Comparison of ENCODE assay signal across 9 mouse cellular contexts in genomic region chr6:48642764-48643292, GRCm38 (mm10). TPM values are rescaled to one million over a fixed set of nuclear protein-coding genes. Genes with fewer than 3 reads are reported as not detected.
DNase-seq lines count a peak whose midpoint lies in the region; ATAC-seq and TF ChIP-seq lines count a peak whose summit lies in the region.
"Had no signal": no experiment of that assay in that cellular context is flagged by ENCODE, and none has a peak within 500 bp of the region (broad histone marks: within the 10 kb centered on the region; RNA-seq: fewer than 3 reads in every experiment).

No protein-coding gene starts in this region.

- WGBS in heart, embryonic 11.5 days (ENCODE audit: insufficient replicate concordance), result 20% methylated on average over 4 of the region's 4 CpGs

- H3K27me3 ChIP-seq in heart, embryonic 11.5 days (ENCODE audit: control insufficient read depth, insufficient read depth, low read length), result no peaks in the 10 kb centered on the region
- H3K27me3 ChIP-seq: limb, embryonic 13.5 days had no signal

- no peaks in the 10 kb centered on the region for H3K9me3 ChIP-seq in heart, embryonic 11.5 days (replicated peaks; ENCODE audit: control insufficient read depth, low read length)
- no peaks in the 10 kb centered on the region for H3K9me3 ChIP-seq in ES-E14 (ENCODE audit: control insufficient read depth, insufficient read depth, low read depth, low read length)
- H3K9me3 ChIP-seq: limb, embryonic 13.5 days had no signal

- H3K4me3 ChIP-seq in heart, embryonic 11.5 days (ENCODE audit: low read depth, low read length), result no peak overlapping the region
- no peak overlapping the region for H3K4me3 ChIP-seq in ES-E14 (ENCODE audit: insufficient read depth in 1 of 2, low read depth in 1 of 2, low read length in 2 of 2, poor library complexity in 1 of 2, severe bottlenecking in 1 of 2)
- H3K4me3 ChIP-seq: limb, embryonic 13.5 days had no signal

- peak; percentile 51 for DNase-seq in heart, adult 8-10 months (ENCODE audit: low spot score)
- DNase-seq in 3134 (ENCODE audit: extremely low read depth, insufficient read length, low spot score), result peak; percentile 30
- DNase-seq in ES-E14 (ENCODE audit: low read depth, low spot score), result peak; percentile 63
- peak; percentile 56 for DNase-seq in fibroblast of lung, adult 2 months (ENCODE audit: low read depth)
- peak; percentile 53 for DNase-seq in lung, postnatal 25 days (ENCODE audit: low spot score)
- no peak for DNase-seq in layer of hippocampus, adult 11-12 months (ENCODE audit: low spot score)

- H3K27ac ChIP-seq in heart, embryonic 11.5 days (ENCODE audit: low read depth, low read length), result no peak overlapping the region
- no peak overlapping the region for H3K27ac ChIP-seq in ES-E14 (ENCODE audit: insufficient read depth, low read depth, low read length, poor library complexity, severe bottlenecking)
- H3K27ac ChIP-seq: limb, embryonic 13.5 days had no signal

- no peaks in the 10 kb centered on the region for H3K36me3 ChIP-seq in heart, embryonic 11.5 days (ENCODE audit: control insufficient read depth, insufficient read depth, low read length)
- no peaks in the 10 kb centered on the region for H3K36me3 ChIP-seq in ES-E14 (ENCODE audit: control insufficient read depth, insufficient read depth, low read length, poor library complexity, severe bottlenecking)
- H3K36me3 ChIP-seq: limb, embryonic 13.5 days had no signal

- ATAC-seq in heart, embryonic 11.5 days (replicated peaks; ENCODE audit: insufficient number of reproducible peaks, low FRiP score, low TSS enrichment), result no peak
- no peak for ATAC-seq in activated CD4-positive, CD25-positive, alpha-beta regulatory T cell, adult 4 months

- no peaks in the 10 kb centered on the region for H3K4me1 ChIP-seq in heart, embryonic 11.5 days (ENCODE audit: control insufficient read depth, insufficient read depth, low read length)
- H3K4me1 ChIP-seq in ES-E14 (ENCODE audit: control insufficient read depth in 2 of 2, insufficient read depth in 2 of 2, low read length in 2 of 2, poor library complexity in 1 of 2), result no peaks in the 10 kb centered on the region
- H3K4me1 ChIP-seq: limb, embryonic 13.5 days had no signal

- in situ Hi-C loops in ES-E14 (cut with MboI; ENCODE audit: low sequenced_read_pairs in 2 of 2, unreplicated experiment in 2 of 2), result no loop called here

- H3K9ac ChIP-seq in heart, embryonic 11.5 days (ENCODE audit: low read depth, low read length), result no peak overlapping the region
- H3K9ac ChIP-seq in ES-E14 (ENCODE audit: insufficient read depth, low read depth, low read length, poor library complexity, severe bottlenecking), result no peak overlapping the region
- H3K9ac ChIP-seq: limb, embryonic 13.5 days had no signal

- no peak overlapping the region for H3K4me2 ChIP-seq in heart, embryonic 11.5 days
- H3K4me2 ChIP-seq: limb, embryonic 13.5 days had no signal

TF ChIP-seq in ES-E14, 5 proteins besides CTCF, POLR2A, EP300 and RAD21:
- no peak for TF ChIP-seq CHD2 (IDR thresholded peaks at IDR 0.05; ENCODE audit: low read depth, low read length)
- peak; percentile 27; the same call in 1 of the 2 replicates for TF ChIP-seq ZC3H11A (IDR thresholded peaks at IDR 0.05; ENCODE audit: borderline replicate concordance, low read depth, low read length)
- peak; percentile 18; the same call in 1 of the 2 replicates for TF ChIP-seq MAFK (IDR thresholded peaks at IDR 0.05; ENCODE audit: insufficient read depth, low read depth, low read length)
- TF ChIP-seq HCFC1 (IDR thresholded peaks at IDR 0.05; ENCODE audit: borderline replicate concordance, insufficient read depth, low read length), result no peak
- TF ChIP-seq ZNF384 (IDR thresholded peaks at IDR 0.05; ENCODE audit: low read depth, low read length), result peak; percentile 100

RNA-seq across cellular contexts. Expression of gene Gimap8, which starts 4.2 kb away (rescaled TPM):
- 1 to 10 TPM; 4.9 to 8.8 (median 5.8) TPM for total RNA-seq in heart, adult 8-10 months (2022)
- 0.26 and 0.68 TPM in 2 replicates for polyA plus RNA-seq in heart, embryonic 11.5 days (2014; fragmentation: Nextera tagmentation; extraction: Ambion mirVana)
- total RNA-seq in ES-E14 (2012; rRNA removed), result 0.11 and 0.22 TPM in 2 replicates
- polyA plus RNA-seq in activated CD4-positive, CD25-positive, alpha-beta regulatory T cell, adult 4 months (2017; shearing (Covaris generic)), result 100 to 1,000 TPM in 1 of 2 experiments, 10 to 100 TPM in 1; 97.4 to 135 TPM

RNA-seq across cellular contexts. Expression of gene AI854703, which starts 16.3 kb away (rescaled TPM):
- under 1 TPM; 0.22 to 0.69 (median 0.43) TPM for total RNA-seq in heart, adult 8-10 months (2022)
- 0.66 and 0.83 TPM in 2 replicates for polyA plus RNA-seq in heart, embryonic 11.5 days (2014; fragmentation: Nextera tagmentation; extraction: Ambion mirVana)
- 0.67 and 0.90 TPM in 2 replicates for total RNA-seq in ES-E14 (2012; rRNA removed)
- 1 to 10 TPM; 1.2 to 1.7 TPM for polyA plus RNA-seq in activated CD4-positive, CD25-positive, alpha-beta regulatory T cell, adult 4 months (2017; shearing (Covaris generic))

RNA-seq across cellular contexts. Expression of gene Gimap9, which starts 33.1 kb away (rescaled TPM):
- 1 to 10 TPM; 2.6 to 4.2 (median 3.1) TPM for total RNA-seq in heart, adult 8-10 months (2022)
- polyA plus RNA-seq in heart, embryonic 11.5 days (2014; fragmentation: Nextera tagmentation; extraction: Ambion mirVana), result 8.8 and 10.6 TPM in 2 replicates
- 2.9 and 3.4 TPM in 2 replicates for total RNA-seq in ES-E14 (2012; rRNA removed)
- polyA plus RNA-seq in activated CD4-positive, CD25-positive, alpha-beta regulatory T cell, adult 4 months (2017; shearing (Covaris generic)), result 100 to 1,000 TPM; 237 to 239 TPM

RNA-seq across cellular contexts. Expression of gene Zfp775, which starts 41.0 kb away (rescaled TPM):
- total RNA-seq in heart, adult 8-10 months (2022), result 10 to 100 TPM; 12.9 to 15.5 (median 14.1) TPM
- 5.8 and 6.0 TPM in 2 replicates for polyA plus RNA-seq in heart, embryonic 11.5 days (2014; fragmentation: Nextera tagmentation; extraction: Ambion mirVana)
- 3.5 and 3.8 TPM in 2 replicates for total RNA-seq in ES-E14 (2012; rRNA removed)
- polyA plus RNA-seq in activated CD4-positive, CD25-positive, alpha-beta regulatory T cell, adult 4 months (2017; shearing (Covaris generic)), result 1 to 10 TPM; 4.8 to 6.1 TPM

RNA-seq across cellular contexts. Expression of gene Gimap4, which starts 41.5 kb away (rescaled TPM):
- 10 to 100 TPM; 16.1 to 25.6 (median 20.1) TPM for total RNA-seq in heart, adult 8-10 months (2022)
- polyA plus RNA-seq in heart, embryonic 11.5 days (2014; fragmentation: Nextera tagmentation; extraction: Ambion mirVana), result 8.6 and 10.0 TPM in 2 replicates
- total RNA-seq in ES-E14 (2012; rRNA removed), result 0.26 and 0.67 TPM in 2 replicates
- polyA plus RNA-seq in activated CD4-positive, CD25-positive, alpha-beta regulatory T cell, adult 4 months (2017; shearing (Covaris generic)), result 1,000 to 10,000 TPM; 1,705 to 1,816 TPM
